Mouse (Mus musculus) C2C12 (cell line): Measurements from ENCODE around the gene Stat4.

Source experiments
- CEBPB ChIP-seq: IDR thresholded peaks from one replicate; pipeline ENCODE4 v1.6.1; 2011; ENCODE audit warnings: low read depth, mild to moderate bottlenecking, control low read depth, moderate library complexity
- CTCF ChIP-seq: IDR thresholded peaks from one replicate; pipeline ENCODE4 v1.5.1; 2011; ENCODE audit not compliant: control insufficient read depth, insufficient read depth, insufficient read length

GRCm38 (mm10) chr1:52028686-52029085 is 41.7 kb downstream of the Stat4 start:
- TF ChIP-seq CTCF = no peak
- TF ChIP-seq CEBPB = no peak
